Mouse (Mus musculus): ENCODE measurements at regions not wholly inside any gene's neighbourhood (a gene's known extent, or its start where the extent isn't known, plus 50 kb on each side); places are given as distances from the start of the nearest gene placed in this dataset.

DNA sequence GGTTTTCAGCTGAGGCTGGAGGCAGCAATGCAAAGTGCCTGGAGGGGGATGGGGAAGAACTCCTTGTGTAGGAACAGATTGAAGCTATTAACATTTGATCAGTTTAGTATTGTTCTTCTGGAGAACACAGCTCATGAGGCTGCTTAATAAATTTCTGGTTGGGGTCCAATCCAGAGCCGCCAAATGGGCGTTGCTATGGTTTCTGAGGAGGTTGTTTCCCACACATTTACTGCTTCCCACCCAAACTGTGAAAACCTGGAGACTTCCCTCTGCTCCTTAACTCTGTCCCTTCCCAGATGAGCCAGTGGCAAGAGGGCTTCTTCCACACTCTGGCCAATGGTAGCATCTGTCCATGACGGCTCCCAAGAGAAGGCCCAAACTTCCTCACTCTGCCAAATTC, 113.2 kb upstream of the Klf4 start:
- TF ChIP-seq ZNF384 (IDR thresholded peaks at IDR 0.05; ENCODE audit: low read depth, low read length) (no peak), CHD2 (IDR thresholded peaks at IDR 0.05; ENCODE audit: low read depth, low read length) (no peak), ZC3H11A (IDR thresholded peaks at IDR 0.05; ENCODE audit: borderline replicate concordance, low read depth, low read length) (no peak), HCFC1 (IDR thresholded peaks at IDR 0.05; ENCODE audit: borderline replicate concordance, insufficient read depth, low read length) (no peak)
